Mouse (Mus musculus) liver, adult 2 months (tissue): ENCODE measurements around the gene Anxa6.

Experiments
- CTCF ChIP-seq: fragments of 200-500 bp; IDR thresholded peaks from 2 replicates; pipeline ENCODE4 v1.5.1; 2011; ENCODE audit warnings: low read depth, low read length, control low read depth
- POLR2A ChIP-seq: fragments of 200-500 bp; IDR thresholded peaks from 2 replicates; pipeline ENCODE4 v1.6.1; 2011; ENCODE audit warnings: low read length, control low read depth; ENCODE audit not compliant: insufficient read depth; ENCODE audit errors: extremely low read depth

DNA sequence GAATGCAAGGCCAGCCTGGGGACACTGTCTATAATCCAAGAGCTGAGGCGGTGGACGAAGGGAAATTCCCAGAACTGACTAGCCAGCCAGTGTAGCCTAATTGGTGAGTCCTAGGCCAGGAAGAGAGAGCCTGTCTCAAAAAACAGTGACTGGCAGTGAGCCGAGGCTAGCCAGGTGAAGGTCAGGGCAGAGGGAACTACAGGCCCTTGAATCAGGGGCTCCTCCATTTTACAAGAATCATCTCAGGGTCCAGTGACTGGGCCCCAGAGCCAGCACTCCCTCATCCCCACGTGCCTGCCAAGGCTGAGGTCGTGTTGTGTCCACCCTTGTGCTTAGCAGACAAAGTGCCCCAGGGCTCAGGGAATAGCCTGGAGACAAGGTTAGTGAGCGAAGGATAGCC is 82.6 kb downstream of the Anxa6 start:
- TF ChIP-seq CTCF (no peak), POLR2A (no peak)
